Mouse (Mus musculus) intestine, embryonic 15.5 days (tissue): Measurements from ENCODE around the gene Wdr48. TPM values are rescaled to one million over a fixed set of nuclear protein-coding genes. Genes with fewer than 3 reads are reported as not detected.

Source experiments
- ATAC-seq: fragments of 200-750 bp; cut with Nextera tagmentation; 2 replicates; pipeline ENCODE4 v1.8.0; 2017; ENCODE audit warnings: moderate TSS enrichment, moderate library complexity
- H3K27ac ChIP-seq: fragments of 300-500 bp; sonication (generic); 2 replicates; pipeline ENCODE4 v1.5.1; 2015; ENCODE audit warnings: mild to moderate bottlenecking, inconsistent platforms
- H3K27me3 ChIP-seq: fragments of 300-500 bp; sonication (generic); replicated peaks from 2 replicates; pipeline ENCODE4 v1.6.1; 2015; ENCODE audit warnings: inconsistent platforms
- H3K36me3 ChIP-seq: fragments of 300-500 bp; sonication (generic); 2 replicates; pipeline ENCODE4 v1.6.1; 2015; ENCODE audit warnings: inconsistent platforms
- H3K4me1 ChIP-seq: fragments of 300-500 bp; sonication (generic); replicated peaks from 2 replicates; pipeline ENCODE4 v1.6.1; 2015; ENCODE audit warnings: inconsistent platforms
- H3K4me2 ChIP-seq: fragments of 300-500 bp; sonication (generic); replicated peaks from 2 replicates; pipeline ENCODE4 v1.6.1; 2015; ENCODE audit warnings: mild to moderate bottlenecking, inconsistent platforms
- H3K4me3 ChIP-seq: fragments of 300-500 bp; sonication (generic); replicated peaks from 2 replicates; pipeline ENCODE4 v1.5.1; 2015; ENCODE audit warnings: inconsistent platforms
- H3K9ac ChIP-seq: fragments of 300-500 bp; sonication (generic); 2 replicates; pipeline ENCODE4 v1.6.1; 2015; ENCODE audit warnings: inconsistent platforms
- H3K9me3 ChIP-seq: fragments of 300-500 bp; sonication (generic); 2 replicates; pipeline ENCODE4 v1.6.1; 2016; ENCODE audit warnings: inconsistent platforms
- WGBS: fragments of 180-500 bp; shearing (Covaris S2); methylation state at CpG from one replicate; pipeline ENCODE4 v1.1.7; 2015; 5-methylcytosine and 5-hydroxymethylcytosine counted together
- polyA plus RNA-seq: library from polyadenylated mRNA; unstranded; fragments of >200 nt; fragmentation: Nextera tagmentation; extraction: Ambion mirVana; gene quantifications from 2 replicates; pipeline ENCODE4 v1.2.1, GENCODE M21; 2015

Gene Wdr48
- polyA plus RNA-seq, 1 experiment from 2014 or later = 41.6 TPM

GRCm38 (mm10) chr9:119893881-119894280 is 797 bp upstream of the Wdr48 start:
- Histone ChIP-seq H3K27ac (no peak overlapping the region), H3K9me3 (no peaks in the 10 kb centered on the region), H3K36me3 (no peaks in the 10 kb centered on the region), H3K4me2 (peak overlapping the region; percentile 74; the same call in 1 of the 2 replicates), H3K27me3 (no peaks in the 10 kb centered on the region), H3K4me3 (no peak overlapping the region), H3K4me1 (peaks cover 14% of the 10 kb centered on the region), H3K9ac (no peak overlapping the region)
- 89% methylated on average over 5 of the region's 5 CpGs for WGBS
- no peak for ATAC-seq

GRCm38 (mm10) chr9:119895040-119895721 is 503 bp downstream of the Wdr48 start:
- no peaks in the 10 kb centered on the region for H3K9me3 ChIP-seq
- ATAC-seq = peak; percentile 87
- H3K9ac ChIP-seq = peak overlapping the region; percentile 84
- peak overlapping the region; percentile 84 for H3K4me2 ChIP-seq
- H3K36me3 ChIP-seq = no peaks in the 10 kb centered on the region
- H3K27me3 ChIP-seq = no peaks in the 10 kb centered on the region
- peaks cover 14% of the 10 kb centered on the region for H3K4me1 ChIP-seq
- H3K27ac ChIP-seq = peak overlapping the region; percentile 67
- H3K4me3 ChIP-seq = peak overlapping the region; percentile 86
- under 1% methylated on average over 51 of the region's 71 CpGs for WGBS

GRCm38 (mm10) chr9:119899446-119899845 is 4.8 kb downstream of the Wdr48 start:
- Histone ChIP-seq H3K4me3 (no peak overlapping the region), H3K9ac (no peak overlapping the region), H3K36me3 (peaks cover 4% of the 10 kb centered on the region; the same call in 1 of the 2 replicates), H3K4me2 (no peak overlapping the region), H3K27ac (no peak overlapping the region), H3K27me3 (no peaks in the 10 kb centered on the region), H3K4me1 (peaks cover 10% of the 10 kb centered on the region), H3K9me3 (no peaks in the 10 kb centered on the region)
- 91% methylated on average over 2 of the region's 2 CpGs for WGBS
- no peak for ATAC-seq

GRCm38 (mm10) chr9:119902410-119903151 is 7.9 kb downstream of the Wdr48 start:
- Histone ChIP-seq H3K4me3 (no peak overlapping the region), H3K36me3 (peaks cover 19% of the 10 kb centered on the region), H3K27ac (no peak overlapping the region), H3K9me3 (no peaks in the 10 kb centered on the region), H3K9ac (no peak overlapping the region), H3K27me3 (no peaks in the 10 kb centered on the region), H3K4me1 (no peaks in the 10 kb centered on the region), H3K4me2 (no peak overlapping the region)
- no peak for ATAC-seq
- WGBS = 82% methylated on average over 12 of the region's 12 CpGs

- Histone ChIP-seq H3K4me1 (no peaks in the 10 kb centered on the region), H3K9me3 (no peaks in the 10 kb centered on the region), H3K27me3 (no peaks in the 10 kb centered on the region), H3K36me3 (peaks cover 47% of the 10 kb centered on the region), H3K9ac (no peak overlapping the region), H3K4me2 (no peak overlapping the region), H3K27ac (no peak overlapping the region), H3K4me3 (no peak overlapping the region)
- ATAC-seq = no peak
- 97% methylated on average over 3 of the region's 3 CpGs for WGBS
Measured at GRCm38 (mm10) chr9:119908708-119909107, 14.0 kb downstream of the Wdr48 start.

GRCm38 (mm10) chr9:119909931-119910330 is 15.3 kb downstream of the Wdr48 start:
- no peak overlapping the region for H3K9ac ChIP-seq
- H3K27ac ChIP-seq = no peak overlapping the region
- no peaks in the 10 kb centered on the region for H3K27me3 ChIP-seq
- H3K36me3 ChIP-seq = peaks cover 49% of the 10 kb centered on the region
- H3K4me2 ChIP-seq = no peak overlapping the region
- H3K4me1 ChIP-seq = no peaks in the 10 kb centered on the region
- H3K9me3 ChIP-seq = no peaks in the 10 kb centered on the region
- no peak overlapping the region for H3K4me3 ChIP-seq
- ATAC-seq = no peak
- WGBS = 91% methylated on average over 3 of the region's 3 CpGs

GRCm38 (mm10) chr9:119913087-119913838 is 18.6 kb downstream of the Wdr48 start:
- H3K27ac ChIP-seq = no peak overlapping the region
- no peak overlapping the region for H3K4me2 ChIP-seq
- no peaks in the 10 kb centered on the region for H3K4me1 ChIP-seq
- no peaks in the 10 kb centered on the region for H3K9me3 ChIP-seq
- WGBS = 78% methylated on average over 13 of the region's 13 CpGs
- H3K4me3 ChIP-seq = no peak overlapping the region
- no peaks in the 10 kb centered on the region for H3K27me3 ChIP-seq
- peaks cover 38% of the 10 kb centered on the region for H3K36me3 ChIP-seq
- H3K9ac ChIP-seq = no peak overlapping the region
- no peak for ATAC-seq

GRCm38 (mm10) chr9:119919858-119920257 is 25.2 kb downstream of the Wdr48 start:
- 88% methylated on average over 1 of the region's 1 CpGs for WGBS
- H3K4me1 ChIP-seq = no peaks in the 10 kb centered on the region

GRCm38 (mm10) chr9:119923462-119923861 is 28.8 kb downstream of the Wdr48 start:
- WGBS = 81% methylated on average over 4 of the region's 4 CpGs
- Histone ChIP-seq H3K4me3 (no peak overlapping the region), H3K9ac (no peak overlapping the region), H3K4me1 (0 out of 2 replicates have a peak, but pooled peaks cover 3% of the 10 kb centered on the region), H3K4me2 (no peak overlapping the region), H3K36me3 (peaks cover 39% of the 10 kb centered on the region), H3K27ac (no peak overlapping the region), H3K9me3 (no peaks in the 10 kb centered on the region), H3K27me3 (no peaks in the 10 kb centered on the region)
- no peak for ATAC-seq

More at GRCm38 (mm10) chr9:119919858-119920257, 25.2 kb downstream of the Wdr48 start:
- Histone ChIP-seq H3K9me3 (no peaks in the 10 kb centered on the region), H3K4me2 (no peak overlapping the region), H3K36me3 (peaks cover 46% of the 10 kb centered on the region), H3K27ac (no peak overlapping the region), H3K27me3 (no peaks in the 10 kb centered on the region), H3K4me3 (no peak overlapping the region), H3K9ac (no peak overlapping the region)
- no peak for ATAC-seq

GRCm38 (mm10) chr9:119925120-119925657 is 30.5 kb downstream of the Wdr48 start:
- no peak overlapping the region for H3K27ac ChIP-seq
- H3K4me1 ChIP-seq = 0 out of 2 replicates have a peak, but pooled peaks cover 3% of the 10 kb centered on the region
- peaks cover 38% of the 10 kb centered on the region for H3K36me3 ChIP-seq
- no peak for ATAC-seq
- H3K9ac ChIP-seq = no peak overlapping the region
- no peaks in the 10 kb centered on the region for H3K27me3 ChIP-seq
- no peaks in the 10 kb centered on the region for H3K9me3 ChIP-seq
- H3K4me3 ChIP-seq = no peak overlapping the region
- WGBS = 78% methylated on average over 16 of the region's 16 CpGs
- H3K4me2 ChIP-seq = no peak overlapping the region

- no peaks in the 10 kb centered on the region for H3K27me3 ChIP-seq
- no peak overlapping the region for H3K4me2 ChIP-seq
- ATAC-seq = peak; percentile 44; the same call in 1 of the 2 replicates
- H3K9me3 ChIP-seq = no peaks in the 10 kb centered on the region
- 55% methylated on average over 8 of the region's 8 CpGs for WGBS
- H3K4me3 ChIP-seq = no peak overlapping the region
- H3K4me1 ChIP-seq = 0 out of 2 replicates have a peak, but pooled peaks cover 3% of the 10 kb centered on the region
- no peak overlapping the region for H3K9ac ChIP-seq
- peak overlapping the region; percentile 19; the same call in 1 of the 2 replicates for H3K27ac ChIP-seq
- H3K36me3 ChIP-seq = peaks cover 40% of the 10 kb centered on the region
Measured at GRCm38 (mm10) chr9:119925729-119926128, 31.1 kb downstream of the Wdr48 start.

- Histone ChIP-seq H3K4me1 (0 out of 2 replicates have a peak, but pooled peaks cover 3% of the 10 kb centered on the region), H3K4me3 (no peak overlapping the region), H3K4me2 (no peak overlapping the region), H3K27ac (0 out of 2 replicates have a peak overlapping the region, but pooled peaks have one; percentile 48), H3K27me3 (no peaks in the 10 kb centered on the region), H3K9me3 (no peaks in the 10 kb centered on the region), H3K9ac (no peak overlapping the region), H3K36me3 (peaks cover 36% of the 10 kb centered on the region)
- peak; percentile 24; the same call in 1 of the 2 replicates for ATAC-seq
- WGBS = 75% methylated on average over 5 of the region's 5 CpGs
Measured at GRCm38 (mm10) chr9:119926497-119926896, 31.8 kb downstream of the Wdr48 start.
